Mouse (Mus musculus) frontal cortex, postnatal 14 days (tissue): Measurements from ENCODE around the gene Gm49601.

Experiments used
- DNase-seq, 2 experiments: peaks; one replicate each; pipeline ENCODE4 v3.0.0; 2022; ENCODE audit warnings: low spot score in 2 of 2

Gene Gm49601

DNA sequence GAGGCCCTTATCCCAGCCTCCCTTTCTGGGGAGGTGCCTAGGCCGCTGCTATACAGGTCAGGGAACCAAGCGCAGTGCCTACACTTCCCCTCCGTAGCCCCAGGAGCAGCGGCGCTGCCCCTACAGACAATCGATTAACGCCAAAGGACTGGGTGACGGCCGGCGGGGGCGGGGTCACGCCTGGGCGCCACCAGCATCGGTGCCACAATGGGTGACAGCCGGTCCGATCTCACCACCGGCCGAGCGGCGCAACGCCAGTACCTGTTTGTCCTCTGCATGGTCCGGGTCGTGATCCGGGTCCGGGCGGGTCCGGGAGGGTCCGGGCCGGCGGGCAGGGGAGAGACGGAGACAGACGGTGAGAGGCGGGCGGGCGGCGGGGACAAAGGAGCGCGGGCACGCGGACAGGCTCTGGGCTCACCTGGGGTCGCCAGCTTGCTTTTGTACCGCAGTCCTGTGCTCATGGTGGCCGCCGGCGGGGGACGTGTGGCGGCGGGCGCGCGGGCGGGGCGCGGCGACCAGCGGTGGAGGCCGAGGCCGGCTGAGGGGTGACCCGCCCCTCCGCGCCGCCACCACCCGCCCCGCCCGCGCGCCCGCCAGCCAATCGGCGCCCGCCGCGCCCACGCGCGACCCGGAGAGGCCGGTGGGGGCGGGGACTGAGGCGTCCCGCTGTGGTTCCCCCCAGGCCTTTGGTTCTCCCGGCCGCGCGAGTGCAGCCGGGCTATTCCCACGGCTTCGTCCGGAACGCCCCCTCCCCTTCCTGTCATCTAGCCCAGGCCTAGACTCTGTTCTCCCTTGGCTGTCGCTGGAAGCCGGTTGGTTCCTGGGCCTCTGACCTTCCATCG lies 3.4 kb upstream of the Gm49601 start, which contains the start of gene Sept5:
Sept5 (minus strand) TSS at position 565 of the 842 bp plus-strand sequence.
- DNase-seq, result peak; percentile 46 to 64

- DNase-seq, result peak in 1 of 2 experiments; percentile 16
Measured at GRCm38 (mm10) chr16:18628948-18629340, 2.7 kb upstream of the Gm49601 start.

DNA sequence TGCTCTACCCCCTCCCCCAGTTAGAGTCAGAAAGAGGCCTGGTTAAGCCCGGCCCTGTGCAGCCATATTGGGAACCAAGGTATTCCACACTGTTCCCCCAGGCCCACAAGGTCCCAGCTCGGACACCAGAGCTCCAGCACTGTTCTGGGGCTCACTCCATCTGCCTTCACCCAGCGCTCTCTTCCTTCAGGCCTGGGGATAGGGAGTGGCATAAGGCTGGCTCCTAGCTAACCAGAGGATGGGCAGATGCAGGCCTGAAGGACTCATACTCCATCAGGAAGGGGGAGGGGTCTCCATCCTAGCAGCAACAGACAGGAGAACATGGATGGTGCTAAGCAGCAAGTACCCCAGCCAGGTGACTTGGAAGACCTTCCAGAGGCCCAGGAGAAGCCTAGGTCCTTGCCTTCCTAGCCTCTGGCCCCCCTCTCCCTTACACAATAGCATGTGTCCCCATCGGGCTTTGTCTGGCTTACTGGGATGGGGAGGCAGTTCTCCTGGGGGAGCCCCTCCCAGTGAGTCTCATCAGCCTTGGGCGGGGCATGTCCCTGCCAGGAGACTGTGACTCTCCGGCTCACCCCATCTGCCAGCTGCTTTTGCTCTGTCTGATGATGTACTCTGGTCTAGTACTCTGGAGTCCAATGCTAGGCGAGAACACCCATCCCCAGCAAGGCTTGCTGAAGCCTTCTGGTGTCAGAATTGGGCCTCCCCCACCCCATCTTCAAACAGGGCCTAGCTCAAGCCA lies 2.1 kb upstream of the Gm49601 start:
- DNase-seq, result peak in 1 of 2 experiments; percentile 18

GRCm38 (mm10) chr16:18627163-18627562 lies 936 bp upstream of the Gm49601 start:
- DNase-seq, result no peak

GRCm38 (mm10) chr16:18625791-18626311 lies 376 bp downstream of the Gm49601 start:
- peak; percentile 69 to 73 for DNase-seq

- DNase-seq, result no peak
Measured at GRCm38 (mm10) chr16:18625097-18625496, 1.1 kb downstream of the Gm49601 start.

- DNase-seq, result no peak
Measured at GRCm38 (mm10) chr16:18624641-18625040, 1.6 kb downstream of the Gm49601 start.

DNA sequence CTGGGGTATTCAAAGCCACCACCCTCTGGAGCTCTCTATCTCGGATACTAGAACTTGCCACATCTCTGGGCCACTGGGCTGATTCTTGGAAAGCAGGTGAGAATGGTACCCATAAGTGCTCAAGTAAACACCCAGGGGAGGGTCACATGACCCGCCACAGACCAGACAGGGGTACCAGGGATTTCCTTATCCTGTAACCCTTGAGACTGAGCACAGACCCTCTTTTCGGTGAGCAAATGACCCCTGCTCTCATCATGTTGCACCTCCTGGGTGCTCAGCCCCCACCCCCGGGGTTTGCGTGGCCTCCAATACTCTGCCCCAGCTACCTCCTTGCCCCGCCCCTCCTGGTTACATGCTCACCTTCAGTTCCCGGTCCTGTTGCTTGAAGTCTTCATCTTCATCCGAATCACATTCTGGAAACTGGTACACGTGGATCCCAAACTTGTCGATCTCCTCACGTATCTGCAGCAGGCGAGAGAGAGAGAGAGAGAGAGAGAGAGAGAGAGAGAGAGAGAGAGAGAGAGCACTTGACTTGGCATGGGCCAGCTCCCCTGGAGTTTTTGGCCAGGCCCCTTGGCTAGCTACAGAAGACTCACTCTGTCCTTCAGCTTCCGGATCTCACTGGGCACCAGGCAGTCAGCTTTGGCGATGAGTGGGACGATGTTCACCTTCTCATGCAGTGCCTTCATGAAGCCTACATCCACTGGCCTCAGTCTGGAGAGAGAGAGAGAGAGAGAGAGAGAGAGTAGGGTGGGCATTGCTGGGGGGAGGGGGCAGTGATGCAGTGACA lies 2.3 kb downstream of the Gm49601 start:
- no peak for DNase-seq

DNA sequence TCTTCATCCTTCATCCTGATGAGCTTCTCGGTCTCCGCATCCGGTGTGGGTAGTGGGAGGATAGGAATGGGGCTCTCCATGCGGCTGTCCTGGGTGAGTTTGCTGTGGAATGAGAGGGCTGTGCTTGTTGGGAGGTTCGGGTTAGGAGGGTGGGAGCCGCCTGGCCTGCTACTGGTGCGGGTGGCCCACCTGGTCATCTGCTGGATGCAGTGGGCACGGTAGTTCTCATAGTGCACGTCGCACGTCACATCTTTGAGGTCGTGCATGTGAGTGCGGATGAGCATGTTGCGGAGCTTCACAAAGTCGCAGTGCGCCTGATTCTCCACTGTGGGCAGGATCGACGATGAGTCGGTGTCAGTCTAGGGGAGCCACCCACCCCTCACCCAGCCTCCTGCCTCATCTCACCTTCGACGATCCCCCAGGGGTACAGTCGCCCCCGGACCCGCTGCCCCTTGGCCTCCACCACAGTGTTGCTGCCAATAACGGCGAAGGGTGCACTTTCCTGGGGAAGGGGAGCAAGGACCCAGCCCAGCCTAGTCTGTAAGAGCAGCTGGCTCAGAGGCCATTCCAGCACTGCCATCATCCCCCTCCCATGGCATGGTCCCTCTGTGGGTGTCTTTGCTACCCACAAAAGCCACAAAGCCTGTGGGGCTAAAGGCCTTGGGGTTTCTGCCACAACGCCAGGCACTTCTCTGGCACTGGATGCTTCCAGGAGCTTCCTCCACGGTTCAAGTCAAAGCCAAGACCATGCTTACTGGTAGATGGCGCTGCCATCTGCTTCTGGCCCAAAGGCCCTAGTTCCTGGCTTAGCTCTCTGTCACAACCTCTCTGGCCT lies 3.1 kb downstream of the Gm49601 start:
- DNase-seq, result peak in 1 of 2 experiments; percentile 29

- no peak for DNase-seq
Measured at GRCm38 (mm10) chr16:18622019-18622418, 4.2 kb downstream of the Gm49601 start, which contains the start of gene Gp1bb. Gene Gp1bb, minus strand, starts transcription at chr16:18622403.

- peak; percentile 35 to 49 for DNase-seq
Measured at GRCm38 (mm10) chr16:18621362-18622001, 4.7 kb downstream of the Gm49601 start.

DNA sequence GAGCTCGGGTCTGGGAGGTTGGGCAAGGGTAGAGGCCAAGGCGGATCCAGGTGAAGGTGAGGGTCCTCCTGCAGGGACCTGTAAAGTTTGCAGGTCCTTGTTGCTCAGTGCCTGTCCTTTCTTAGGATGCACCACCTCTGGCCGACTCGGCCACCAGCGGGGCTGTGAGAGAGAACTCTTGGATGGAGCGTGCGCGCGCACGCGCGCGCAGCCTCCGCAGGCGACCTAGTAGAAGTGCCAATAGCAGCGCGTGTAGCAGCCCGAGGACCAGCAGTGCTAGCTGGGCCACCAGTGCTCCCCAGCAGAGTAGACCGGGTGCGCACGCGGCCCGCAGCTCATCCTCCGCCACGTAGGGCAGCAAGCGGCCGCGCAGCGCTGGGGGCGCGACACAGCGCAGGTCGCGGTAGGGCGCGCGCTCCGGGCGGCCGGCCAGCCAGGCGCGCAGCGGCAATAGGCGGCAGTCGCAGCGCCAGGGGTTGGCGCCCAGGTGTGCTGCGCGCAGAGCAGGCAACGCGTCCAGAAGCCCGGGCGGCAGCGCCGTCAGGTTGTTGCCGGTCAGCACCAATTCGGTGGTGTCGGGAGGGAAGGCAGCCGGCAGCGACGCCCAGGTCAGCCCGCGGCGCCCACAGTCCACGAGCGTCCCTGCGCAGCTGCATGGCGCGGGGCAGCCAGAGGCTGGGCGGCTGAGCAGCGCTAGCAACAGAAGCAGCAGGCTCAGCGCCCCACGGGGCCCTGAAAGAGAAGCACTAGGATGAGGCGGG lies 5.4 kb downstream of the Gm49601 start:
- peak; percentile 30 to 32 for DNase-seq

DNA sequence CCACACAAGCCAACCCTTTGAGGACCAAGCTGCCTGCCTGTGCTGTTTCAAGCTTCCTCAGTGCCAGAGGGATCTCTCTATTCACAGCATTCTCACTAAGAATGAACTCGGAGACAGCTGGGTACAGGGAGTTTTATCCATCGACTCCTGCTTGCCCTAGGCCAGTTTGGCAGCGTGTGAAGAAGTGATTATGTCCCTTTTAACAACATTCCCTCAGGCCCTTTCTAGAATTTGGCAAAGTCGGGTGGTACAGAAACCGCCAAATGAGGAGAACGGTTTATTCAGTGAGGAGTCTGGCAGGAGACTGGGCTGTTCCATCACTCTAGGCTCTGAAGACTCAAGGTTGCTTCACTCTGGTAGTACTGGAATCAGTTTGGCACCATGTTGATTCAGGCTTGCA lies 6.0 kb downstream of the Gm49601 start:
- DNase-seq, result no peak

DNA sequence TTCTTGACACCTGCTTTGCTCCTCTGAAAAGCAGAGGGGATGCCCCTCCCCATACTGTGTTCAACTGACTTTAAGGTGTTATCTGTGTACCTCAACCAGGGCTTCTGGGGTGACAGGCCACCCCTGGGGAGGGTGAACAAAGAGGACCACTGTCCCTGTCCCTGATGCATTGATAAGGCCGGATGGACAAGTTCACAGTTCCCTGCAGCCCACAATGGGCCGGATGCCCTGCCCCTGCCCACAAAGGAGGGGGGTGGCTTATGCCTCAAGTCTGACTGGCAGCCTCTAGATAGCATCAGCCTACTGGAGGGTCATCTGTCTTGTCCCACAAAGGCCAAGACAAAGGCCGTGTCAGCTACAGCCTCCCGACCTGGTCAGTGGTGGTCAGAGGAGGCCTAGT lies 7.1 kb downstream of the Gm49601 start:
- DNase-seq, result no peak

GRCm38 (mm10) chr16:18618297-18618696 lies 7.9 kb downstream of the Gm49601 start:
- no peak for DNase-seq

DNA sequence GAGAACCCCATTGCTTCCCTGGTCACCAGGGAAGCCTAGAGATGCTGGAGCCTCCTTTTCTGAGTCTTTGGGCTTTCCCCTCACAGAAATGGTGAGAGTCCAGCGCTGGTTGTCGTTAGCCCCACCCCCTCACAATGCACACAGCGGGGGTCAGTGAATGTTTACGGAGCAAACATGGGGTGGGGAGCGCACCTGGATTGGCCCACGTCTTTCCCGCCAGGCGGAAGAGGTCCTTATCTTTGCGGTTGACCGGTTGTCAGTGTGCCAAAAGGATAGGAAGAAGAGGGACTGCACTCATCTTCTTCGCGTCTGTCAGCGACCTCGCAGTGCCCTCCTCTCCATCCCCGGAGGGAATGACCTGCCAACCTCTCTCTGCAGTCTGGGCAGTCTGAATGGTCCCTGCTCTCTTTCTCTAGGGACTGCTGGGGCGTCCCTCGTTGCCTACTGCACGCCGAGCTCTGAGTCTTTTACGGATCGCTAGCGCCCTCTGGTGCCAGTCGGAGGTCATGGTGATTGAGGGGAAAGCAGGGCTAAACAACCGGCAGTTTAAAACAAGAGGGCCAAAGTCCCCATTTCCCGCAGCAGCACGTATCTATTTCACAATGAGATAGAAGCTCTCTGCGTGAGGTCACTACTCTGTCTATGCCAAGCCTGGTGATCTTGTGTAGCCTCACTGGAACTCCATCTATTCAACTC lies 8.7 kb downstream of the Gm49601 start:
- peak; percentile 76 to 91 for DNase-seq

DNA sequence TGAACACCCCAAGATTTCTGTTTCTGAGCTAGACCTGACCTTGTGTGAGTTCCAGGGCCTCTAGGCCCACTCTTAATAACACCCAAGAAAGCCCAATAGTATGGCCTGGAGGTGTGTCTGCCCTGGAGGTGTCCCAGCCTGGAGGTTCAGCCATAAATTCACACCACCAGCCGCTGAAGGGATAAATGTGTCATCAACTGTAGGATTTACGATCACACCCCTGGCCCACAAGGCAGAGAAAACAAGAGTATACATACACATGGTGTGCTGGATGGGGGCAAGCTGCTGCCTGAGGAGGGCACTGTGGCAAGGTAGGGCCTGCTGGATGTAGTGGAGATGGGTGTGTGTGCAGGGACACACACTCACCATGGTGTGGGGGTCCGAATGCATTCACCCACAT lies 12.9 kb downstream of the Gm49601 start:
- DNase-seq, result no peak

- no peak for DNase-seq
Measured at GRCm38 (mm10) chr16:18611752-18612151, 14.5 kb downstream of the Gm49601 start.

DNA sequence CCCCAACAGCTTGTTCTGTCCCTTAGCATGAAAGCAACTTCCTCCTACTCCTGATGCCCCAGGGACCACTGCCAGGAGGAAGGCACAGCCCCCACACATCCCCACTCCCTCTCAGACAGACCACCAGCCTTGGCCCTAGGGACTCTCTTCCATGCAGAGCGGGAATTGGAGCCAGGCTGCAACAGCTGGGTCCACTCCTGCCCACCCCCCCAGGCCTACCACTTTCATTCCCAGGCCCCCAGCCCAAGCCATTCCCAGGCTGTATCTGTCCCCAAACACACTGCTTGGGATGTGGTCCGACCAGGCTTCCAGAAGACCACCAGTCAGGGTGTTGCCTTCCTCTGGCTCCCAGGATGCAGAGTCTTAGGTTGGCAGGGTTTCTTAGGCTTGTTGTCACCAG lies 17.1 kb downstream of the Gm49601 start:
- DNase-seq, result no peak
